Mouse (Mus musculus) ES-Bruce4 (cell line): ENCODE results near the gene Myom1. TPM values are rescaled to one million over a fixed set of nuclear protein-coding genes. Genes with fewer than 3 reads are reported as not detected.

Source experiments
- H3K27ac ChIP-seq: 2 replicates; pipeline ENCODE4 v1.5.1; 2012; ENCODE audit warnings: low read length, inconsistent platforms; ENCODE audit not compliant: insufficient read depth
- H3K27me3 ChIP-seq: 2 replicates; pipeline ENCODE4 v1.6.1; 2012; ENCODE audit warnings: mild to moderate bottlenecking, low read length, inconsistent platforms; ENCODE audit not compliant: control insufficient read depth, poor library complexity, insufficient read depth, severe bottlenecking
- H3K36me3 ChIP-seq: 2 replicates; pipeline ENCODE4 v1.6.1; 2012; ENCODE audit warnings: inconsistent platforms, mild to moderate bottlenecking, low read length, moderate library complexity; ENCODE audit not compliant: control insufficient read depth, poor library complexity, insufficient read depth, severe bottlenecking
- H3K4me1 ChIP-seq: one replicate; pipeline ENCODE4 v1.8.1; 2011; ENCODE audit warnings: low read length; ENCODE audit not compliant: control insufficient read depth, insufficient read depth
- H3K4me3 ChIP-seq: 2 replicates; pipeline ENCODE4 v1.5.1; 2011; ENCODE audit warnings: low read depth, mild to moderate bottlenecking, low read length
- H3K9ac ChIP-seq: 2 replicates; pipeline ENCODE4 v1.6.1; 2012; ENCODE audit warnings: low read depth, mild to moderate bottlenecking, inconsistent platforms; ENCODE audit not compliant: poor library complexity, severe bottlenecking
- H3K9me3 ChIP-seq: replicated peaks from 2 replicates; pipeline ENCODE4 v1.6.1; 2012; ENCODE audit warnings: mild to moderate bottlenecking, low read length, inconsistent platforms; ENCODE audit not compliant: control insufficient read depth, poor library complexity, insufficient read depth, severe bottlenecking
- CTCF ChIP-seq: IDR thresholded peaks from one replicate; pipeline ENCODE4 v1.8.1; 2011; ENCODE audit warnings: low read depth, low read length
- EP300 ChIP-seq: IDR thresholded peaks from 2 replicates; pipeline ENCODE4 v1.6.1; 2011; ENCODE audit warnings: low read depth, low read length; ENCODE audit not compliant: insufficient read depth
- POLR2A ChIP-seq: IDR thresholded peaks from one replicate; pipeline ENCODE4 v1.8.1; 2011; ENCODE audit warnings: low read length; ENCODE audit not compliant: insufficient read depth
- polyA plus RNA-seq: library from polyadenylated mRNA; stranded (reverse); fragments of >200 nt; gene quantifications from 2 replicates; pipeline ENCODE4 v1.2.4, GENCODE M21; 2011; ENCODE audit warnings: low read depth; ENCODE audit not compliant: missing spikeins, insufficient read depth, insufficient read length

Gene Myom1
- polyA plus RNA-seq, 1 experiment: 2.3 TPM

DNA sequence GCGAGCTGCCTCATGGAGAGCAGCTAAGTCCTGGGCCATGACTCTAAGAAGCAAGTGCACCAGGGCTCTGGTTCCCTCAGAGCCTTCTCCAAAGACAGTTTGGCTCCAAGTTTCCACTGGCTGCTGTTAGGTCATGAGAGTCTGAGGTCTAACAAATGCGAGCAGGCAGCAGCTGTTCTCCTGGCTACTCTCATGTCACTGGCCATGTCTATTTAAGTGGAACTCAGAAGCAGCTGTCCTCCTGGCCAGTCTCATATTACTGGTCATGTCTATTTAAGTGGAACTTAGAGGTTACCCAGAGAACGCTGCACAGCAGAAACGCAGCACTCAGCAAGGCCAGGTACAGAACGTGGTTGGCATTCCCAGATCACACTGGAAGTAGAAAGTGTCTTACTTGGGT is 36.4 kb downstream of the Myom1 start:
- Histone ChIP-seq H3K9ac (no peak overlapping the region), H3K4me1 (no peaks in the 10 kb centered on the region), H3K4me3 (no peak overlapping the region), H3K27ac (no peak overlapping the region), H3K36me3 (no peaks in the 10 kb centered on the region), H3K27me3 (no peaks in the 10 kb centered on the region), H3K9me3 (no peaks in the 10 kb centered on the region)
- TF ChIP-seq POLR2A (no peak), CTCF (no peak), EP300 (no peak)

DNA sequence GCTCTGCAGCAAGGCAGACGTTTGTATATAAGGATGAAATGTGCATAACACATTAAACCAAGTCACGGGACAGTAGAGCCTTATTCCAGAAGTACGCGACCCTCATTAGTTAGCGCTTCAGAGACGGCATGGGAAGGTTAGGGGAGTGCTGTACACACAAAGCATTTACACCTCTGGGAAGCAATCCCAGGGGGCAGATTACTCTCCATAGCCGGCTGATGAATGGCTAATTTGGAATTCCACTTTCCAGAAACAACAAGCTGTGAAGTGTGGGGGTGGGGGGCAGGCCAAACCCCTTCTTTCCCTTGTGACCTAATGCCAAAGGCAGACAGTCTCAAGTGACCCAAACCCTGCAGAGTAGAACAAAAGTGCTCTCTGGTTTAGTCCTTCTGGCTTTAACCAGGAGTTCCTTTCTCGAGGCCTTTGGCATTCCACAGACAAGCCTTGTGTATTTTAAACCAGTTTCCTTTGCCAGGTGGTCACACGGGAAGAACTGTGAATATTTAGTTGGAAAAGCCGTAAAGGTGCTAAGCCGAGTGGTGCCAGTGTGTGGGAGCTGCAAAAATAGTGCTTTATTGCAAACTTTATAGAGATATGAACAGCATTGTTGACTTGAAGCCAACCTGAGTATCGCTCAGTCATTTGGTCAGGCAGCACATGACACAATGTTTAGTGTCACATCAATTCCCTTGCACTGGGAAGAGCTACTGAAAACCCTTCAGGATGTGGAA is 37.6 kb downstream of the Myom1 start:
- Histone ChIP-seq H3K27me3 (no peaks in the 10 kb centered on the region), H3K27ac (no peak overlapping the region)

DNA sequence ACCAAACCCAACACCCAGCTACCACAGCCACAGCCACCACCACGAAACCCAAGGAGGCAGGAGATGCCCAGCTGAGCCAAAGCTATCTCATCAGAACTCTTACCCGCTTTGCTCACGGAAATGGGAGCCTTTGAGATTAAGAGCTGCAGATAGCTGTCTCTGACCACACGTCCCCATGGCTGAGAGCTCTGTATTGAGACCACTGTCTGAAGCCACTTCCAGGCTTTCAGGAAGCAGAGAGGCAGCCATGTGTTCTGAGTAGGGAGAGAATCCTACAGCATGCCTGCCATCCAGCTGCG is 38.1 kb downstream of the Myom1 start:
- Histone ChIP-seq H3K9me3 (no peaks in the 10 kb centered on the region), H3K4me1 (no peaks in the 10 kb centered on the region), H3K9ac (no peak overlapping the region), H3K27ac (no peak overlapping the region), H3K27me3 (no peaks in the 10 kb centered on the region), H3K4me3 (no peak overlapping the region), H3K36me3 (no peaks in the 10 kb centered on the region)
- TF ChIP-seq EP300 (no peak), CTCF (no peak), POLR2A (no peak)

More for the DNA sequence above, 37.6 kb downstream of the Myom1 start:
- H3K4me1 ChIP-seq: no peaks in the 10 kb centered on the region
- TF ChIP-seq EP300 (no peak), CTCF (no peak), POLR2A (no peak)
- H3K9ac ChIP-seq: no peak overlapping the region
- no peak overlapping the region for H3K4me3 ChIP-seq
- H3K9me3 ChIP-seq: no peaks in the 10 kb centered on the region
- no peaks in the 10 kb centered on the region for H3K36me3 ChIP-seq

DNA sequence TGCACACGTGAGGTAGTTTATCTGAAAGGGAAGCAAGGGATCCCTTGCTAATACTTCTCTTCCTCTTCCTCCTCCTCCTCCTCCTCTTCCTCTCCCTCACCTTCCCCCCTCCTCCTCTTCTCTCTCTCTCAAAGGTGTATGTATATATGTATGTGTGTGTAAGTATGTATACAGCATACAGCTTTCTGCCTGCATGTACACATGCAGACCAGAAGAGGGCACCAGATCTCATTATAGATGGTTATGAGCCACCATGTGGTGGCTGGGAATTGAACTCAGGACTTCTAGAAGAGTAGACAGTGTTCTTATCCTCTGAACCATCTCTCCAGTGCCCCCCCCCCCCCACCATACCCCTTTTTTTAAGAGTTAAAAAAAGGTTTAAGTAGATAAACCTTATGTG is 40.2 kb downstream of the Myom1 start:
- no peaks in the 10 kb centered on the region for H3K9me3 ChIP-seq
- H3K4me3 ChIP-seq: no peak overlapping the region
- H3K4me1 ChIP-seq: no peaks in the 10 kb centered on the region
- TF ChIP-seq EP300 (no peak), CTCF (no peak), POLR2A (no peak)
- H3K9ac ChIP-seq: no peak overlapping the region
- H3K27me3 ChIP-seq: no peaks in the 10 kb centered on the region
- no peaks in the 10 kb centered on the region for H3K36me3 ChIP-seq
- no peak overlapping the region for H3K27ac ChIP-seq

DNA sequence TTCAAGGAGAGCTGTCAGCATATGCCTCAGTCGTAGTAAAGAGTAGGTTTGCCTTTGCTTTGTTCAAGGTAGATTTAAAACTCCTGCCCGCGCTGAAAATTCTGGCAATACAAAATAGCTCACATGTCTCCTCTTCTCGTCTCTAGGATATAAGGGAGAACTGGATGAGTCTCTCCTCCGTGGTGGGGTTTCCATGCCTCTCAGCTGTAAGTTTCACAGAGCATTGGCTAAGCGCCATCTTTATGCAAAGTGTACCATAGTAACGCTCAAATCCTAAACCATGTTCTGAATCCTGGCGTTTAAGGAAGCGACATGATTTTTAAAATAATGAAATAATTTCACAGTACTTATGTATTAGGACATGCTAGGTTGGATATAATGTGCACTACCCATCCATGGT is 43.2 kb downstream of the Myom1 start:
- no peak overlapping the region for H3K9ac ChIP-seq
- H3K36me3 ChIP-seq: no peaks in the 10 kb centered on the region
- no peak for TF ChIP-seq CTCF
- no peak for TF ChIP-seq EP300
- TF ChIP-seq POLR2A: no peak
- no peak overlapping the region for H3K27ac ChIP-seq
- H3K27me3 ChIP-seq: no peaks in the 10 kb centered on the region
- no peaks in the 10 kb centered on the region for H3K9me3 ChIP-seq
- no peak overlapping the region for H3K4me3 ChIP-seq
- H3K4me1 ChIP-seq: no peaks in the 10 kb centered on the region

DNA sequence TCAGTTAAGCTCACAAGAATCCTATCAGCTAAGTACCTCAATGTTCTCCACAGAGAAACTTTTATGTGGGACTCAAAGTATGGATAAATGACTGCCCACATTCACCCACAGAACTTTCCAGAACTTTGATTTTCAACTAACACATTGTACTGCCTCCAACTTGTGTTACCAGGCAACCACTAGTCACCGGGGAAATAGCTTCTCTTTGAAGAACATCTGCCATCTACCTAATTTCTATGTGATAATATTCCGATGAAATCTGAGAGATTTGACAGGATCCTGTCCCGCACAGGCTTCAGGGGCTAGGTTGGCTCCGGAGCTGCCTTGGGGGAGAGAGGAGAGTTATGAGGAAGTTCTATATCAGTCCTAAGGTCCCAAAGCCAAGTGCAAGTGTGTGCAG is 44.4 kb downstream of the Myom1 start:
- Histone ChIP-seq H3K27me3 (no peaks in the 10 kb centered on the region), H3K4me3 (no peak overlapping the region), H3K9ac (no peak overlapping the region), H3K9me3 (no peaks in the 10 kb centered on the region), H3K27ac (no peak overlapping the region), H3K36me3 (no peaks in the 10 kb centered on the region), H3K4me1 (no peaks in the 10 kb centered on the region)
- TF ChIP-seq POLR2A (no peak), CTCF (no peak)
